Mouse (Mus musculus): ENCODE data around the gene Rassf4.
"Not testable (repeated sequence)": the region's sequence is repeated elsewhere in the genome, so short reads cannot be mapped to it uniquely, and the experiment has no call there.

The Rassf4 gene

DNA sequence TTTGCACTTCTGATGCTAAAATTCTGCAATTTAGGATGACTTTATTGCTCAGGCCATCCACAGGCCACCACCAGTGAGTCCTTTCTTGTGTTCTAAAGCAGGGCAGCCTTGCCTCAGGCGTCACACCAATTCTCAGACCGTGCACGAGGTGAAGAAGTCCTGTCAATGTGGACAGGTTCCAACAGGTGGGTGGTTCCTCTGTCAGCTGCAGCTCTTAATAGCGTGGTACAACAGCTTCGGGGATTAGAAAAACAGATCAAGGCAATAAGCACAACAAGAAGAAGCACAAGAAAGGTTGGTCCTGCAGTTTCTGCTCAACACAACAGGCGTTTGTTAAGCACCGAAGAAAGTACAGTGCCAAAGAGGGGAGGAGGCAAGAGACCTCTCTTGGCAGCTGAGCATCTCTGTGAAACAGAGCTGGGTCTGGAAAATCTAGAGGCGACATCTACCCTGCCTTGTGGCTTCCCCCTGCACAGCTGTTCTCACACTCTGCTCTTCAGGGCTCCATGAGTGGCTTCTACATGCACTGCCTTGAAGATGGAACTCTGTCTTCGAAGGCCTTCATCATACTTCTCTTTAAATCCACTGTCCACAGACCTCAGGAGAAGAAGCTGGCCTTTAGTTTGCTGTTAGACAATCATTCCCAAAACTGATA is 37.0 kb downstream of the Rassf4 start:
- DNase-seq (ENCODE audit: low spot score) = no peak

- DNase-seq (ENCODE audit: low spot score) = no peak
Measured at GRCm38 (mm10) chr6:116635251-116636180, 38.2 kb downstream of the Rassf4 start.

- DNase-seq (ENCODE audit: low spot score) = no peak
Measured at GRCm38 (mm10) chr6:116633741-116634695, 39.7 kb downstream of the Rassf4 start.

GRCm38 (mm10) chr6:116632129-116632528 is 41.6 kb downstream of the Rassf4 start:
- DNase-seq (ENCODE audit: low spot score) = no peak

DNA sequence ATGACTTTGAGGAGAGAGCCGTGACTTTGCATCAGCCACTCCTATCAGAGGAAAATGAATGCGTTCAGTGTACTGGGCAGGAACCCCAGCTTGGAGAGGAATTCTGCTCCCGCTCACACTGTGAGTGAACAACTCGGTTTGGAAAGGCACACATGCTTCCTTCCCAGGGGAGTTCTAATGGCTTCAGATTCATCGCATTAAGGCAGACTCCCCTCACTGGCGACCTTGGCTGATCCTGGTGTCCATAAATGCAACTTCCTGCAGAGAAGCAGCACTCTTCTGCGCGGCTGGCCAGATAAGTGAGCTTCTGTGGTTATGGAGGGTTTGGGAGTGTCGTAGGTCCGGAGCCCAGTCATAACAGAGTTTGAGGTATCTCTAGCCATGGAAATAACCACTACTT is 44.0 kb downstream of the Rassf4 start:
- DNase-seq (ENCODE audit: low spot score) = no peak

GRCm38 (mm10) chr6:116628539-116629171 is 45.1 kb downstream of the Rassf4 start, which contains the start of gene Zfp422:
Zfp422 (minus strand) TSS chr6:116628999.
- no peak for DNase-seq (ENCODE audit: low spot score)

DNA sequence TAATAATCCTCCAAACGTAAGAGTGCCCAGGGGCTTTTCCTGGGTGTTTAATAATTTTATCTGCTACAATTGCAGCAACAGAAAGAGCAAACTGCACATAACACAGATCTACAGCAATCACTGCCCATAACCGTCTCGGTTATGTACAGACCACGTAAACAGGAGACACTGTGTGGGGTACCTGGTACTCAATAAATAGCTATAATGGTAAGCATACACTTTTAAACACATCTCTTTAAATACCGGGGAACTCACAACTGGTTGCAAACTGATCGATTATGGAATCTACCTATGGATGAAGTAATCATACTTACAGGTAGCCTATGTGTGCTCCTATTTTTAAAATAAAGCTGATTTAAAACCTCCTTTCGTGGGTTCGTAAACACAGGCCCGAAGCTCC is 45.7 kb downstream of the Rassf4 start:
- DNase-seq (ENCODE audit: low spot score) = no peak

GRCm38 (mm10) chr6:116626417-116626816 is 47.3 kb downstream of the Rassf4 start:
- DNase-seq (ENCODE audit: low spot score) = not testable (repeated sequence)

DNA sequence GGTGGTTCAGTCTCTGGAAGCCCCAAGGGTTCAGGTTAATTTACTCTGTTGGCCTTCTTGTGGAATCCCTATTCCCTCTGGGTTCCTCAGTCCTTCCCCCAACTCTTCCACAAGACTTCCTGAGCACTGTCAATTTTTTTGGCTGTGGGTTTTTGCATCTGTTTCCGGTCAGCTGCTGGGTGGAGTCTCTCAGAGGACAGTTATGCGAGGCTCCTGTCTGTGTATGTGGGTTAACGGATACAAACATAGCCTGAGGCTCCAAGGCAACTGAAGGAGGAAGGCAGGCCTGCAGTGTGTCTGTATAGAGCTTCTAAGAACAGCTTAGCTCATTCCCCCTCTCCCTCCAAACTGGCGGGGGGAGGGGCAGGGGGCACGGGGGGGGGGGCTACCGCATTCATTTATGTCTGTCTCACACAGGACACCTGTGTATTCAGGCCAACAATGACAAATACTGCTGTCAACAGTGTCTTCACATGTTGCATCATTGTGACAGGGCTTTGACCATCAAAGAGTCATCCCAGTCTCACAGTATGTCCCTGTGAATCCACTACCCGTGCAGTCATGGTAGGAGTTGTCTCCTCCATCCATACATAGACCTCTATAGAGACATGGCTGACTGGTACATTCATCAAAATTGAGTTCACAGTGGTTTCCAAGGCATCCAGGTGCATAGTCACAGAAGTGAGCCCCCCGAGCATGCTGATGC is 52.3 kb downstream of the Rassf4 start:
- no peak for DNase-seq (ENCODE audit: low spot score)

DNA sequence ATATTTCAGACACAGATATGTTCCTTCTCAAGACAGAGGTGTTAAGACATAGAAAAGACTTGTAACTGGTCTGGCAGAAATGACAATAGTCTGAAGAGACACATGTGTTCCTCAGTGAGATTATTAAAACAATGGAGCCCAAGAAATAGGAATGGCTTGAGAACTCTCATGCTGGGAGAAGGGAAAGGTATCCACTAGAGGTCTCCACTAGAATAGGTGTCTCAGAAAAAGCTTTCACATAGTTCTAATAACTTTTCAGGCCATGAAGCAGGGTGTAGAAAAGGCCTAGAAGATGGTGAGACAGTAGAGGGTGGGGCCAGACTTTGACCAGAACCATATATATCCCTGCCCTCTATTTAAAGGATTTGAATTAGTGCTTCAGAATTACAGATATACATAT is 55.7 kb downstream of the Rassf4 start:
- DNase-seq (ENCODE audit: low spot score) = no peak

- DNase-seq (ENCODE audit: low spot score) = no peak
Measured at GRCm38 (mm10) chr6:116615719-116616118, 58.0 kb downstream of the Rassf4 start.

DNA sequence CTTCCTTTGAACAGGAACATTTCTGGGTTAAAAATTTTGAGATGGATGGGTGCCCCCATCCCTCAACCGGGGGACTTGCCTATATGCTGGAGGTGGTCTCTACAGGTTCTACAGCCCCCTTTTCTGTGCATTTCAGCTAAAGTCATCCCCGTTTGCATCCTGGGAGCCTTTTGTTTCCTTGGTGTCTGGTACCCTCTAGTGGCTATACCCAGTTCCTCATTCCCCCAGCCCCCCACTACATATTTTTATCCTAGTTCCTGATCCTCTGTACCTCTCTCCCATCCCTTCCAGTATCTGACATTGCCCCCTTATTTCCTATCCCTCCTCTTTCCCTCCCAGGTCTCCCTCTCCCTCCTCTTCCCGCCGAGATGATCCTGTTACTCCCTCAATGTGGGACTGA is 66.5 kb downstream of the Rassf4 start:
- DNase-seq (ENCODE audit: low spot score) = no peak

DNA sequence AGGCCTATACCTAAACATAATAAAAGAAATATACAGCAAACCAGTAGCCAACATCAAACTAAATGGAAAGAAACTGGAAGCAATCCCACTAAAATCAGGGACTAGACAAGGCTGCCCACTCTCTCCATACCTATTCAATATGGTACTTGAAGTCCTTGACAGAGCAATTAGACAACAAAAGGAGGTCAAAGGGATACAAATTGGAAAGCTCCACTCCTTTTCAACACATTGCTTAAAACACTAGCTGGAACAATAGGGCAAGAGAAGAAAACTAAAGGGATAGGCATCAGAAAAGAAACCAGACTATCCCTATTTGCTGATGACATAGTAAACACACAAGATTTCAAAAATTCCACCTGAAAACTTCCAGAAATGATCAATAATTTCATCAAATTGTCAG is 72.8 kb downstream of the Rassf4 start:
- not testable (repeated sequence) for DNase-seq (ENCODE audit: low spot score)

- DNase-seq (ENCODE audit: low spot score) = no peak
Measured at GRCm38 (mm10) chr6:116584095-116584494, 89.7 kb downstream of the Rassf4 start, which contains the start of gene Olfr215. Olfr215 (minus strand) TSS chr6:116584195.

All from urinary bladder, postnatal 10 days (tissue).